Mouse (Mus musculus) midbrain, embryonic 16.5 days (tissue): Measurements from ENCODE around the gene Kcnn1. TPM values are rescaled to one million over a fixed set of nuclear protein-coding genes. Genes with fewer than 3 reads are reported as not detected.

Experiments used
- ATAC-seq: fragments of 200-750 bp; cut with Nextera tagmentation; 2 replicates; pipeline ENCODE4 v1.8.0; 2017; ENCODE audit warnings: moderate TSS enrichment
- H3K27ac ChIP-seq: fragments of 300-500 bp; sonication (generic); 2 replicates; pipeline ENCODE4 v1.5.1; 2014; ENCODE audit warnings: mild to moderate bottlenecking, low read length, mixed read lengths
- H3K27me3 ChIP-seq: fragments of 300-500 bp; sonication (generic); 2 replicates; pipeline ENCODE4 v1.6.1; 2014; ENCODE audit warnings: low read depth, low read length, mixed read lengths; ENCODE audit not compliant: control insufficient read depth, insufficient read depth
- H3K36me3 ChIP-seq: fragments of 300-500 bp; sonication (generic); 2 replicates; pipeline ENCODE4 v1.6.1; 2014; ENCODE audit warnings: mild to moderate bottlenecking, low read length, moderate library complexity, mixed read lengths; ENCODE audit not compliant: control insufficient read depth, insufficient read depth
- H3K4me1 ChIP-seq: fragments of 300-500 bp; sonication (generic); 2 replicates; pipeline ENCODE4 v1.6.1; 2014; ENCODE audit warnings: mild to moderate bottlenecking, low read length, mixed read lengths; ENCODE audit not compliant: control insufficient read depth, insufficient read depth
- H3K4me2 ChIP-seq: fragments of 300-500 bp; sonication (generic); 2 replicates; pipeline ENCODE4 v1.6.1; 2014; ENCODE audit warnings: mild to moderate bottlenecking, low read length, mixed read lengths
- H3K4me3 ChIP-seq: fragments of 300-500 bp; sonication (generic); 2 replicates; pipeline ENCODE4 v1.5.1; 2014; ENCODE audit warnings: low read depth, mild to moderate bottlenecking, low read length, moderate library complexity, mixed read lengths
- H3K9ac ChIP-seq: fragments of 300-500 bp; sonication (generic); 2 replicates; pipeline ENCODE4 v1.6.1; 2014; ENCODE audit warnings: low read depth, low read length, mixed read lengths
- H3K9me3 ChIP-seq: fragments of 300-500 bp; sonication (generic); replicated peaks from 2 replicates; pipeline ENCODE4 v1.6.1; 2014; ENCODE audit warnings: mild to moderate bottlenecking, low read length, mixed read lengths; ENCODE audit not compliant: control insufficient read depth, poor library complexity, severe bottlenecking
- WGBS: fragments of 180-500 bp; shearing (Covaris S2); extraction: QIAGEN DNeasy Blood & Tissue Kit; methylation state at CpG from one replicate; pipeline ENCODE4 v1.1.7; 2014; 5-methylcytosine and 5-hydroxymethylcytosine counted together
- polyA plus RNA-seq: library from polyadenylated mRNA; unstranded; fragments of >200 nt; fragmentation: Nextera tagmentation; extraction: Ambion mirVana; gene quantifications from 2 replicates; pipeline ENCODE4 v1.2.1, GENCODE M21; 2015

Gene Kcnn1
- 15.4 and 16.1 TPM in 2 replicates for polyA plus RNA-seq

- peak within 1 kb of the TSS; percentile 94 for H3K4me2 ChIP-seq
- peaks cover 33% of the 10 kb centered on the region for H3K4me1 ChIP-seq
- peak within 1 kb of the TSS; percentile 97 for H3K27ac ChIP-seq
- under 1% methylated on average over 55 of the region's 55 CpGs for WGBS
- ATAC-seq, result no peak
- H3K4me3 ChIP-seq, result peak within 1 kb of the TSS; percentile 56
- H3K9me3 ChIP-seq, result no peaks in the 10 kb centered on the region
- H3K9ac ChIP-seq, result peak within 1 kb of the TSS; percentile 64
- no peaks in the 10 kb centered on the region for H3K27me3 ChIP-seq
- H3K36me3 ChIP-seq, result 0 out of 2 replicates have a peak, but pooled peaks cover 5% of the 10 kb centered on the region
Observed at GRCm38 (mm10) chr8:70862824-70863641, at the start of gene Kcnn1. Gene Kcnn1, minus strand, starts transcription at chr8:70863258.

GRCm38 (mm10) chr8:70911596-70911995 is 48.5 kb upstream of the Kcnn1 start:
- 77% methylated on average over 5 of the region's 5 CpGs for WGBS
- H3K27me3 ChIP-seq, result no peaks in the 10 kb centered on the region
- H3K36me3 ChIP-seq, result peaks cover 42% of the 10 kb centered on the region
- H3K4me2 ChIP-seq, result no peak overlapping the region
- H3K4me1 ChIP-seq, result peaks cover 7% of the 10 kb centered on the region
- H3K9ac ChIP-seq, result no peak overlapping the region
- H3K4me3 ChIP-seq, result no peak overlapping the region
- no peaks in the 10 kb centered on the region for H3K9me3 ChIP-seq
- no peak overlapping the region for H3K27ac ChIP-seq
- no peak for ATAC-seq

GRCm38 (mm10) chr8:70907518-70907917 is 44.5 kb upstream of the Kcnn1 start:
- Histone ChIP-seq H3K9me3 (no peaks in the 10 kb centered on the region), H3K4me3 (no peak overlapping the region), H3K27me3 (peaks cover 2% of the 10 kb centered on the region; the same call in 1 of the 2 replicates), H3K27ac (no peak overlapping the region), H3K4me2 (no peak overlapping the region), H3K9ac (no peak overlapping the region), H3K4me1 (peaks cover 11% of the 10 kb centered on the region), H3K36me3 (peaks cover 8% of the 10 kb centered on the region)
- WGBS, result 94% methylated on average over 2 of the region's 2 CpGs
- ATAC-seq, result no peak

- peak within 1 kb of the TSS; percentile 72 for H3K4me3 ChIP-seq
- ATAC-seq, result peak; percentile 95
- peaks cover 8% of the 10 kb centered on the region; the same call in 1 of the 2 replicates for H3K27me3 ChIP-seq
- peaks cover 11% of the 10 kb centered on the region for H3K4me1 ChIP-seq
- H3K36me3 ChIP-seq, result 0 out of 2 replicates have a peak, but pooled peaks cover 4% of the 10 kb centered on the region
- peak within 1 kb of the TSS; percentile 80 for H3K4me2 ChIP-seq
- peak within 1 kb of the TSS; percentile 91 for H3K27ac ChIP-seq
- peak within 1 kb of the TSS; percentile 93 for H3K9ac ChIP-seq
- WGBS, result under 1% methylated on average over 71 of the region's 86 CpGs
- H3K9me3 ChIP-seq, result no peaks in the 10 kb centered on the region
Observed at GRCm38 (mm10) chr8:70905831-70906736, 43.0 kb upstream of the Kcnn1 start, which contains the start of gene Map1s. Gene Map1s, plus strand, starts transcription at chr8:70905932.

- Histone ChIP-seq H3K4me2 (peak overlapping the region; percentile 74), H3K36me3 (no peaks in the 10 kb centered on the region), H3K27me3 (peaks cover 8% of the 10 kb centered on the region; the same call in 1 of the 2 replicates), H3K4me1 (peaks cover 11% of the 10 kb centered on the region), H3K9ac (peak overlapping the region; percentile 93), H3K27ac (peak overlapping the region; percentile 91), H3K4me3 (peak overlapping the region; percentile 72), H3K9me3 (no peaks in the 10 kb centered on the region)
- peak; percentile 66 for ATAC-seq
- WGBS, result 15% methylated on average over 8 of the region's 8 CpGs
Observed at GRCm38 (mm10) chr8:70905463-70905830, 42.4 kb upstream of the Kcnn1 start.

- WGBS, result 71% methylated on average over 4 of the region's 4 CpGs
- Histone ChIP-seq H3K36me3 (no peaks in the 10 kb centered on the region), H3K4me1 (peaks cover 11% of the 10 kb centered on the region), H3K4me3 (no peak overlapping the region), H3K4me2 (no peak overlapping the region), H3K27me3 (peaks cover 8% of the 10 kb centered on the region; the same call in 1 of the 2 replicates), H3K27ac (no peak overlapping the region), H3K9me3 (no peaks in the 10 kb centered on the region), H3K9ac (no peak overlapping the region)
- ATAC-seq, result no peak
Observed at GRCm38 (mm10) chr8:70904532-70904931, 41.5 kb upstream of the Kcnn1 start.

GRCm38 (mm10) chr8:70903582-70903981 is 40.5 kb upstream of the Kcnn1 start:
- Histone ChIP-seq H3K4me1 (peaks cover 11% of the 10 kb centered on the region), H3K4me2 (no peak overlapping the region), H3K27ac (no peak overlapping the region), H3K4me3 (no peak overlapping the region), H3K36me3 (no peaks in the 10 kb centered on the region), H3K9me3 (no peaks in the 10 kb centered on the region), H3K9ac (no peak overlapping the region), H3K27me3 (peaks cover 8% of the 10 kb centered on the region; the same call in 1 of the 2 replicates)
- ATAC-seq, result no peak

- 57% methylated on average over 3 of the region's 4 CpGs for WGBS
Observed at GRCm38 (mm10) chr8:70903112-70903511, 40.1 kb upstream of the Kcnn1 start.

More at GRCm38 (mm10) chr8:70903112-70903511, 40.1 kb upstream of the Kcnn1 start:
- Histone ChIP-seq H3K4me2 (no peak overlapping the region), H3K27me3 (peaks cover 8% of the 10 kb centered on the region; the same call in 1 of the 2 replicates), H3K27ac (no peak overlapping the region), H3K9ac (no peak overlapping the region), H3K4me1 (peaks cover 14% of the 10 kb centered on the region), H3K9me3 (no peaks in the 10 kb centered on the region), H3K36me3 (no peaks in the 10 kb centered on the region), H3K4me3 (no peak overlapping the region)
- ATAC-seq, result no peak
